In genomic region chr4:91092323-91092722, GRCm38 (mm10) we compare ENCODE assay signal across 11 mouse cellular contexts.
DNase-seq lines count a peak whose midpoint lies in the region; ATAC-seq lines count a peak whose summit lies in the region.
"Had no signal": no experiment of that assay in that cellular context is flagged by ENCODE, and none has a peak within 500 bp of the region (broad histone marks: within the 10 kb centered on the region; RNA-seq: fewer than 3 reads in every experiment).

No protein-coding gene starts in this region.

- H3K9me3 ChIP-seq in heart, embryonic 15.5 days (replicated peaks): no peaks in the 10 kb centered on the region
- H3K9me3 ChIP-seq in embryonic facial prominence, embryonic 10.5 days: no peaks in the 10 kb centered on the region
- no peaks in the 10 kb centered on the region for H3K9me3 ChIP-seq in midbrain, embryonic 13.5 days
- H3K9me3 ChIP-seq in intestine, embryonic 15.5 days: no peaks in the 10 kb centered on the region
- H3K9me3 ChIP-seq: heart, embryonic 10.5 days had no signal

- DNase-seq in heart, postnatal 25 days (ENCODE audit: low spot score): no peak
- peak; percentile 9 for DNase-seq in embryonic facial prominence, embryonic 10.5 days (ENCODE audit: low spot score)
- peak; percentile 49 for DNase-seq in forelimb bud, embryonic 11.5 days (ENCODE audit: low read depth, low spot score)
- no peak for DNase-seq in T-cell, adult 2 months (ENCODE audit: low spot score)
- no peak for DNase-seq in spleen, postnatal 36 days (ENCODE audit: low spot score in 2 of 2)
- DNase-seq: liver, postnatal 0 days had no signal

- H3K27ac ChIP-seq in heart, embryonic 15.5 days: peak overlapping the region; percentile 16; the same call in 1 of the 2 replicates
- no peak overlapping the region for H3K27ac ChIP-seq in embryonic facial prominence, embryonic 10.5 days (replicated peaks)
- 0 out of 2 replicates have a peak overlapping the region, but pooled peaks have one; percentile 19 for H3K27ac ChIP-seq in midbrain, embryonic 13.5 days
- H3K27ac ChIP-seq in intestine, embryonic 15.5 days: no peak overlapping the region
- H3K27ac ChIP-seq: heart, embryonic 10.5 days had no signal

- no peak overlapping the region for H3K4me2 ChIP-seq in heart, embryonic 15.5 days
- no peak overlapping the region for H3K4me2 ChIP-seq in midbrain, embryonic 13.5 days (replicated peaks)
- no peak overlapping the region for H3K4me2 ChIP-seq in intestine, embryonic 15.5 days (replicated peaks)

- no peak for ATAC-seq in heart, embryonic 15.5 days (replicated peaks; ENCODE audit: insufficient number of reproducible peaks, insufficient read depth, low FRiP score, low read depth)
- peak; percentile 88 for ATAC-seq in midbrain, embryonic 13.5 days
- no peak for ATAC-seq in intestine, embryonic 15.5 days
- ATAC-seq: intestine, postnatal 0 days; liver, postnatal 0 days had no signal

- WGBS in heart, embryonic 15.5 days: 80% methylated on average over 8 of the region's 8 CpGs
- 83% methylated on average over 8 of the region's 8 CpGs for WGBS in embryonic facial prominence, embryonic 10.5 days
- 61% methylated on average over 8 of the region's 8 CpGs for WGBS in midbrain, embryonic 13.5 days
- 86% methylated on average over 8 of the region's 8 CpGs for WGBS in intestine, embryonic 15.5 days

- no peaks in the 10 kb centered on the region for H3K27me3 ChIP-seq in heart, embryonic 15.5 days
- H3K27me3 ChIP-seq in embryonic facial prominence, embryonic 10.5 days (replicated peaks; ENCODE audit: low read depth, poor library complexity, severe bottlenecking): no peaks in the 10 kb centered on the region
- no peaks in the 10 kb centered on the region for H3K27me3 ChIP-seq in midbrain, embryonic 13.5 days
- no peaks in the 10 kb centered on the region for H3K27me3 ChIP-seq in intestine, embryonic 15.5 days (replicated peaks)

- H3K4me1 ChIP-seq in heart, embryonic 15.5 days (replicated peaks): 0 out of 2 replicates have a peak, but pooled peaks cover 4% of the 10 kb centered on the region
- no peaks in the 10 kb centered on the region for H3K4me1 ChIP-seq in embryonic facial prominence, embryonic 10.5 days
- peaks cover 4% of the 10 kb centered on the region; the same call in 1 of the 2 replicates for H3K4me1 ChIP-seq in midbrain, embryonic 13.5 days (replicated peaks)
- no peaks in the 10 kb centered on the region for H3K4me1 ChIP-seq in intestine, embryonic 15.5 days (replicated peaks)
- H3K4me1 ChIP-seq: heart, embryonic 10.5 days had no signal

- no peak overlapping the region for H3K9ac ChIP-seq in heart, embryonic 15.5 days
- no peak overlapping the region for H3K9ac ChIP-seq in midbrain, embryonic 13.5 days (replicated peaks)
- H3K9ac ChIP-seq in intestine, embryonic 15.5 days: no peak overlapping the region
- H3K9ac ChIP-seq: liver, postnatal 0 days had no signal

- no peaks in the 10 kb centered on the region for H3K36me3 ChIP-seq in heart, embryonic 15.5 days
- no peaks in the 10 kb centered on the region for H3K36me3 ChIP-seq in embryonic facial prominence, embryonic 10.5 days (replicated peaks)
- H3K36me3 ChIP-seq in midbrain, embryonic 13.5 days: no peaks in the 10 kb centered on the region
- no peaks in the 10 kb centered on the region for H3K36me3 ChIP-seq in intestine, embryonic 15.5 days
- H3K36me3 ChIP-seq: heart, embryonic 10.5 days had no signal

- intact Hi-C loops in heart, postnatal 25 days (cut with DNase I): no loop called here

- no peak overlapping the region for H3K4me3 ChIP-seq in heart, embryonic 15.5 days
- H3K4me3 ChIP-seq in embryonic facial prominence, embryonic 10.5 days: no peak overlapping the region
- H3K4me3 ChIP-seq in midbrain, embryonic 13.5 days (replicated peaks): no peak overlapping the region
- no peak overlapping the region for H3K4me3 ChIP-seq in intestine, embryonic 15.5 days (replicated peaks)
- H3K4me3 ChIP-seq: heart, embryonic 10.5 days had no signal

Comparison
In these comparisons a context has a peak if more than half of its experiments do, and no peak if none do; other contexts are left out.
1. H3K27ac ChIP-seq: peak in heart, embryonic 15.5 days (single experiment) and midbrain, embryonic 13.5 days (single experiment); none in embryonic facial prominence, embryonic 10.5 days (single experiment) and intestine, embryonic 15.5 days (single experiment).
2. DNase-seq: peak in embryonic facial prominence, embryonic 10.5 days (single experiment) and forelimb bud, embryonic 11.5 days (single experiment); none in heart, postnatal 25 days (single experiment), T-cell, adult 2 months (single experiment) and spleen, postnatal 36 days (0 of 2).